Mouse (Mus musculus) liver, adult 2 months (tissue): ENCODE measurements around the gene Prr14l. TPM values are rescaled to one million over a fixed set of nuclear protein-coding genes. Genes with fewer than 3 reads are reported as not detected.
A peak's percentile ranks its signal among the peaks of the same experiment; 100 is the strongest.
"Not testable (repeated sequence)": the region's sequence is repeated elsewhere in the genome, so short reads cannot be mapped to it uniquely, and the experiment has no call there.

ENCODE experiments used
- DNase-seq: peaks from one replicate; pipeline ENCODE4 v3.0.0-alpha.2; 2011; ENCODE audit warnings: low read depth, low spot score; ENCODE audit errors: extremely low read depth
- H3K27ac ChIP-seq: fragments of 200-500 bp; replicated peaks from 2 replicates; pipeline ENCODE4 v1.5.1; 2012; ENCODE audit warnings: low read depth, mild to moderate bottlenecking, control low read depth, inconsistent platforms, low read length; ENCODE audit not compliant: insufficient read depth
- H3K27me3 ChIP-seq: fragments of 200-500 bp; 2 replicates; pipeline ENCODE4 v1.6.1; 2012; ENCODE audit warnings: mild to moderate bottlenecking, moderate library complexity, low read length, inconsistent platforms; ENCODE audit not compliant: control insufficient read depth, insufficient read depth
- H3K36me3 ChIP-seq: fragments of 200-500 bp; 2 replicates; pipeline ENCODE4 v1.6.1; 2012; ENCODE audit warnings: low read length, inconsistent platforms; ENCODE audit not compliant: control insufficient read depth, insufficient read depth
- H3K4me1 ChIP-seq: fragments of 200-500 bp; 2 replicates; pipeline ENCODE4 v1.6.1; 2011; ENCODE audit warnings: low read length; ENCODE audit not compliant: control insufficient read depth, insufficient read depth
- H3K4me3 ChIP-seq: fragments of 200-500 bp; 2 replicates; pipeline ENCODE4 v1.5.1; 2011; ENCODE audit warnings: low read depth, mild to moderate bottlenecking, control low read depth, low read length, moderate library complexity; ENCODE audit not compliant: insufficient read depth
- H3K79me2 ChIP-seq: fragments of 200-500 bp; 2 replicates; pipeline ENCODE4 v1.6.1; 2012; ENCODE audit warnings: inconsistent platforms, mild to moderate bottlenecking, low read length, moderate library complexity; ENCODE audit not compliant: control insufficient read depth, insufficient read depth
- H3K9ac ChIP-seq: fragments of 200-500 bp; 2 replicates; pipeline ENCODE4 v1.6.1; 2012; ENCODE audit warnings: low read depth, mild to moderate bottlenecking, control low read depth, inconsistent platforms, low read length
- CTCF ChIP-seq: fragments of 200-500 bp; IDR thresholded peaks from 2 replicates; pipeline ENCODE4 v1.5.1; 2011; ENCODE audit warnings: low read depth, low read length, control low read depth
- POLR2A ChIP-seq: fragments of 200-500 bp; IDR thresholded peaks from 2 replicates; pipeline ENCODE4 v1.6.1; 2011; ENCODE audit warnings: low read length, control low read depth; ENCODE audit not compliant: insufficient read depth; ENCODE audit errors: extremely low read depth
- WGBS: fragments of 180-500 bp; shearing (Covaris S2); methylation state at CpG from one replicate; pipeline ENCODE4 v1.1.7; 2018; 5-methylcytosine and 5-hydroxymethylcytosine counted together
- polyA plus RNA-seq: library from polyadenylated mRNA; depleted of rRNA; stranded (reverse); fragments of >200 nt; gene quantifications from 2 replicates; pipeline ENCODE4 v1.2.3, GENCODE M21; 2012
- total RNA-seq: library from RNA; depleted of rRNA; stranded (reverse); fragments of >200 nt; gene quantifications from 2 replicates; pipeline ENCODE4 v1.2.3, GENCODE M21; 2014

Gene Prr14l
- total and polyA plus RNA-seq, 2 experiments = 8.7 to 10.0 TPM

GRCm38 (mm10) chr5:32849178-32849577 is 4.9 kb downstream of the Prr14l start:
- no peaks in the 10 kb centered on the region for H3K27me3 ChIP-seq
- H3K4me3 ChIP-seq = no peak overlapping the region
- no peak overlapping the region for H3K9ac ChIP-seq
- TF ChIP-seq CTCF (no peak), POLR2A (no peak)
- H3K27ac ChIP-seq = no peak overlapping the region
- 93% methylated on average over 3 of the region's 3 CpGs for WGBS
- H3K4me1 ChIP-seq = peaks cover 6% of the 10 kb centered on the region
- DNase-seq = no peak
- H3K79me2 ChIP-seq = peaks cover 29% of the 10 kb centered on the region; the same call in 1 of the 2 replicates
- H3K36me3 ChIP-seq = peaks cover 7% of the 10 kb centered on the region; the same call in 1 of the 2 replicates

GRCm38 (mm10) chr5:32840029-32840428 is 14.0 kb downstream of the Prr14l start:
- Histone ChIP-seq H3K27me3 (no peaks in the 10 kb centered on the region), H3K36me3 (peaks cover 48% of the 10 kb centered on the region), H3K79me2 (peaks cover 2% of the 10 kb centered on the region; the same call in 1 of the 2 replicates), H3K9ac (no peak overlapping the region), H3K4me3 (no peak overlapping the region), H3K4me1 (no peaks in the 10 kb centered on the region), H3K27ac (no peak overlapping the region)
- TF ChIP-seq CTCF (peak; percentile 15; the same call in 1 of the 2 replicates), POLR2A (no peak)
- 97% methylated on average over 2 of the region's 2 CpGs for WGBS
- no peak for DNase-seq

DNA sequence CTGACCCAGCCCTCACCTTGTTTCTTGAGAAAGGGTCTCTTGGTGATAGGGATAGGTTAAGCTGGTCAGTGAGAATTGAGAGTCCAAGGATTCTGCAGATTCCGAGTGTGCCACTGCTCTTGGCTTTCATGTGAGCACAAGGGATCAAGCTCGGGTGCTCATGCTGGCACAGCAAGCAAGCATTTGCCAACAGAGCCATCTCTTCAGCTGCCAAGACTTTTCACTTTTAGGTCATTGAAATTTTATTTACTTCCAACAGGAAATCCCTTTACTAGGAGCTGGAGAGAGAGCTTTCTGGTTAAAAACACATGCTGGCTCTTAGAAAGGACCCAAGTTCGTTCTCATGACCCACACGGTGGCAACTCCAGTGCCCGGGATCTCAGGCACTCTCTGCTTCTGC is 17.1 kb downstream of the Prr14l start:
- no peak overlapping the region for H3K27ac ChIP-seq
- peaks cover 51% of the 10 kb centered on the region for H3K36me3 ChIP-seq
- no peaks in the 10 kb centered on the region; the same call in 1 of the 2 replicates for H3K79me2 ChIP-seq
- DNase-seq = peak; percentile 61
- 36% methylated on average over 5 of the region's 5 CpGs for WGBS
- no peak overlapping the region for H3K4me3 ChIP-seq
- TF ChIP-seq CTCF (no peak), POLR2A (no peak)
- H3K9ac ChIP-seq = no peak overlapping the region
- no peaks in the 10 kb centered on the region for H3K4me1 ChIP-seq
- no peaks in the 10 kb centered on the region for H3K27me3 ChIP-seq

DNA sequence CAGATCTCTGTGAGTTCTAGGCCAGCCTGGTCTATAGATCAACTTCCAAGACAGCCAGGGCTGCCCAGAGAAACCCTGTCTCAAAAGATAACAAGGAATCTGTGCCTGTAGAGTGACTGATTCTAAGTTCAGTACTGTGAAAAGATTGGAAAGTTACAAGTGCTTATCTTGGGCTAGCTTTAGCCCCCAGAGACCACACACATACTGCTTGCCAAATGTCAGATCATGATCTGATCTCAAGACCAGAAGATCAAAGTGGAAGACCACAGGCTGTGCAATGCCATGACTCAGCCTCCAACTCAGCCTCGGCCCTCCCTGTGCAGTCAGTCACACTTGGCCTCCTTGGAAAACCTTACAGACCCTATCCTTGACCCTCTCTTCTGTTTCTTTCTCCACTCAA is 19.6 kb downstream of the Prr14l start:
- peaks cover 55% of the 10 kb centered on the region for H3K36me3 ChIP-seq
- no peaks in the 10 kb centered on the region for H3K27me3 ChIP-seq
- TF ChIP-seq CTCF = no peak
- TF ChIP-seq POLR2A = no peak
- DNase-seq = no peak
- H3K79me2 ChIP-seq = no peaks in the 10 kb centered on the region; the same call in 1 of the 2 replicates
- WGBS = 96% methylated on average over 1 of the region's 1 CpGs
- no peaks in the 10 kb centered on the region for H3K4me1 ChIP-seq
- H3K4me3 ChIP-seq = no peak overlapping the region
- H3K9ac ChIP-seq = no peak overlapping the region
- H3K27ac ChIP-seq = no peak overlapping the region

DNA sequence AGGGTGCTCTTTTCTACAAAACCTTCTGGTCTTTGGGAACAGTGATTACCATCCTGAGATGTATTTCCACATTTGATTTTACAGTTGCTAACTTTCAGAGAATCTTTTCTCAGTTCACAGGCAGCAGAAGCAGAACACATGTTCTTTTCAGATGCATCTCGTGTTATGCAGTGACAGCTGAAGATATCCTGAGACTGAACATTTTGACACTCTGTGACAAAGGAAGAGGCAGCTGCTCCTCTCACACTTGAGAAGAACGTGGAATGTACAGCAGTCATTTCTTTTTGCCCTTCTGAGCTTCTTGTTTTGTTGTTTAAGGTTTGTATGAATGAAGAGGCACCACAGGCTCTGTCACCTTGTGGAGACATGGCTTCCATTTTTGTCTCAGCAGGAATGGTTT is 24.0 kb downstream of the Prr14l start:
- no peak for DNase-seq
- H3K36me3 ChIP-seq = peaks cover 62% of the 10 kb centered on the region
- H3K27me3 ChIP-seq = no peaks in the 10 kb centered on the region
- H3K79me2 ChIP-seq = no peaks in the 10 kb centered on the region; the same call in 1 of the 2 replicates
- no peak overlapping the region for H3K27ac ChIP-seq
- WGBS = 95% methylated on average over 2 of the region's 2 CpGs
- no peaks in the 10 kb centered on the region for H3K4me1 ChIP-seq
- TF ChIP-seq POLR2A (no peak), CTCF (no peak)
- H3K4me3 ChIP-seq = no peak overlapping the region
- H3K9ac ChIP-seq = no peak overlapping the region

GRCm38 (mm10) chr5:32828766-32829165 is 25.3 kb downstream of the Prr14l start:
- H3K27ac ChIP-seq, DNase-seq, H3K27me3 ChIP-seq, H3K79me2 ChIP-seq, H3K9ac ChIP-seq, H3K4me3 ChIP-seq, H3K4me1 ChIP-seq: not testable (repeated sequence)
- WGBS = 90% methylated on average over 1 of the region's 1 CpGs
- peaks cover 54% of the 10 kb centered on the region for H3K36me3 ChIP-seq
